Mouse (Mus musculus) neural tube, embryonic 15.5 days (tissue): Measurements from ENCODE around the gene Fosl2. TPM values are rescaled to one million over a fixed set of nuclear protein-coding genes. Genes with fewer than 3 reads are reported as not detected.
"Not testable (repeated sequence)": the region's sequence is repeated elsewhere in the genome, so short reads cannot be mapped to it uniquely, and the experiment has no call there.

Source experiments
- ATAC-seq: fragments of 200-750 bp; cut with Nextera tagmentation; 2 replicates; pipeline ENCODE4 v1.8.0; 2017; ENCODE audit warnings: mild to moderate bottlenecking, moderate TSS enrichment, moderate library complexity; ENCODE audit not compliant: low FRiP score
- H3K27ac ChIP-seq: fragments of 300-500 bp; sonication (generic); replicated peaks from 2 replicates; pipeline ENCODE4 v1.5.1; 2015; ENCODE audit warnings: mild to moderate bottlenecking, inconsistent platforms
- H3K27me3 ChIP-seq: fragments of 300-500 bp; sonication (generic); replicated peaks from 2 replicates; pipeline ENCODE4 v1.6.1; 2015; ENCODE audit warnings: inconsistent platforms
- H3K36me3 ChIP-seq: fragments of 300-500 bp; sonication (generic); 2 replicates; pipeline ENCODE4 v1.6.1; 2015; ENCODE audit warnings: inconsistent platforms
- H3K4me1 ChIP-seq: fragments of 300-500 bp; sonication (generic); 2 replicates; pipeline ENCODE4 v1.6.1; 2015; ENCODE audit warnings: inconsistent platforms
- H3K4me2 ChIP-seq: fragments of 300-500 bp; sonication (generic); 2 replicates; pipeline ENCODE4 v1.6.1; 2015; ENCODE audit warnings: inconsistent platforms, mild to moderate bottlenecking, moderate library complexity
- H3K4me3 ChIP-seq: fragments of 300-500 bp; sonication (generic); replicated peaks from 2 replicates; pipeline ENCODE4 v1.5.1; 2015; ENCODE audit warnings: mild to moderate bottlenecking, inconsistent platforms
- H3K9ac ChIP-seq: fragments of 300-500 bp; sonication (generic); replicated peaks from 2 replicates; pipeline ENCODE4 v1.6.1; 2015; ENCODE audit warnings: mild to moderate bottlenecking, inconsistent platforms
- H3K9me3 ChIP-seq: fragments of 300-500 bp; sonication (generic); replicated peaks from 2 replicates; pipeline ENCODE4 v1.6.1; 2016; ENCODE audit warnings: inconsistent platforms
- WGBS: fragments of 180-500 bp; shearing (Covaris S2); methylation state at CpG from one replicate; pipeline ENCODE4 v1.1.7; 2015; ENCODE audit warnings: mixed read lengths; 5-methylcytosine and 5-hydroxymethylcytosine counted together
- polyA plus RNA-seq: library from polyadenylated mRNA; unstranded; fragments of >200 nt; fragmentation: Nextera tagmentation; extraction: Ambion mirVana; gene quantifications from 2 replicates; pipeline ENCODE4 v1.2.1, GENCODE M21; 2015

Fosl2 gene
- polyA plus RNA-seq, 1 experiment from 2014 or later = 0.72 TPM

DNA sequence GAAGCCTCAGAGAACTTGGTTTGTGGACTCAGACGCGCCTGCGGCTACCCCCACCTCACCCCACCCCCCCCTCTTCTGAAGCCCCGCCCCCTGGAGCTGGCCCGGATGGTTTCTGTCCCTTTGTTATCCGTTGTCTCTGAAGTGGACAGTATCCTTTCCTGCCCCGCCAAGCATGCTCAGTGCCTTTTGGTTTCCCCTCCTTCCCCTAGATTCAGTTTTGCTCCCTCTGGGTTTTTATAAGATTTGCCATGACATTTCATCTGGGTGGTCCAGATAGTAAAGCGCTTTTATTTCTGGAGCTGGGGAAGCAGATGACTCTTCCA is 17.8 kb downstream of the Fosl2 start:
- 0 out of 2 replicates have a peak overlapping the region, but pooled peaks have one; percentile 9 for H3K4me3 ChIP-seq
- no peak overlapping the region for H3K27ac ChIP-seq
- 10% methylated on average over 8 of the region's 8 CpGs for WGBS
- H3K9me3 ChIP-seq = no peaks in the 10 kb centered on the region
- H3K36me3 ChIP-seq = no peaks in the 10 kb centered on the region
- H3K27me3 ChIP-seq = no peaks in the 10 kb centered on the region
- peaks cover 6% of the 10 kb centered on the region for H3K4me1 ChIP-seq
- H3K9ac ChIP-seq = 0 out of 2 replicates have a peak overlapping the region, but pooled peaks have one; percentile 1
- ATAC-seq = no peak
- H3K4me2 ChIP-seq = peak overlapping the region; percentile 48

DNA sequence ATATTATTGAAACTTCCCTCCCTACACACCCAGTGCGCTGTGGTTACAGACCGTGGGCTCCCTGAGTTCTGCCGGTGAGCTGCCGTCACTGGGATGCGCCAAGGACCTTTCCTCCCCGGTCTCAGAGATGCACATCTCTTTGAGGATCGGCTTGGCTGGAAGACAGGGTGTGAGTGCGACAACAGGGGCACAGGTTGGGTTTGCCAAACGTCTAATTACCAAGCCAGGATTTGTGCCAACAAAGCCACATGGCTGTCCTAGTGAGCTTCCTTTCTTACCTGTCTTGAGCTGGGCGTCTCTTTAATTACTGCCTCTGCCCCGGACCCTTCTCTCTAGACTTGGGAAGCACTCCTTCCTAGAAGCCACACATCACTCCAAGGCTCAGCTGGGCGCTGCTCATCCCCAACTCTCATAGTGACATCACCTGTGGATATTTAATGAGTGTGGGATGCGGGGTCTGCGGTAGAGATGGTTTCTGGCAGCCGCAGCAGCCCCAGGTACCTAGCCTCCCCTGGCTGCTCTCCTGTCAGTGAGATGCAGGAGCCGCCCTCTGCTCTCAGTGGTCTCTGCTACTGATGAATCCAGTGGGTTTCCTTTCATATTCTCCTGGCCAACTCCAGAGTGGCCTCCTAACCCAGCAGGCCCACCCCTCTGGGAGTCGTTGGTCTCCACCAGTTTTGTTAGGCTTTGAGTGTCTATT is 18.3 kb downstream of the Fosl2 start:
- H3K4me3 ChIP-seq = 0 out of 2 replicates have a peak overlapping the region, but pooled peaks have one; percentile 9
- no peaks in the 10 kb centered on the region for H3K36me3 ChIP-seq
- no peak for ATAC-seq
- H3K27ac ChIP-seq = no peak overlapping the region
- H3K4me2 ChIP-seq = peak overlapping the region; percentile 48
- 60% methylated on average over 17 of the region's 17 CpGs for WGBS
- no peak overlapping the region for H3K9ac ChIP-seq
- peaks cover 6% of the 10 kb centered on the region for H3K4me1 ChIP-seq
- H3K9me3 ChIP-seq = no peaks in the 10 kb centered on the region
- no peaks in the 10 kb centered on the region for H3K27me3 ChIP-seq

DNA sequence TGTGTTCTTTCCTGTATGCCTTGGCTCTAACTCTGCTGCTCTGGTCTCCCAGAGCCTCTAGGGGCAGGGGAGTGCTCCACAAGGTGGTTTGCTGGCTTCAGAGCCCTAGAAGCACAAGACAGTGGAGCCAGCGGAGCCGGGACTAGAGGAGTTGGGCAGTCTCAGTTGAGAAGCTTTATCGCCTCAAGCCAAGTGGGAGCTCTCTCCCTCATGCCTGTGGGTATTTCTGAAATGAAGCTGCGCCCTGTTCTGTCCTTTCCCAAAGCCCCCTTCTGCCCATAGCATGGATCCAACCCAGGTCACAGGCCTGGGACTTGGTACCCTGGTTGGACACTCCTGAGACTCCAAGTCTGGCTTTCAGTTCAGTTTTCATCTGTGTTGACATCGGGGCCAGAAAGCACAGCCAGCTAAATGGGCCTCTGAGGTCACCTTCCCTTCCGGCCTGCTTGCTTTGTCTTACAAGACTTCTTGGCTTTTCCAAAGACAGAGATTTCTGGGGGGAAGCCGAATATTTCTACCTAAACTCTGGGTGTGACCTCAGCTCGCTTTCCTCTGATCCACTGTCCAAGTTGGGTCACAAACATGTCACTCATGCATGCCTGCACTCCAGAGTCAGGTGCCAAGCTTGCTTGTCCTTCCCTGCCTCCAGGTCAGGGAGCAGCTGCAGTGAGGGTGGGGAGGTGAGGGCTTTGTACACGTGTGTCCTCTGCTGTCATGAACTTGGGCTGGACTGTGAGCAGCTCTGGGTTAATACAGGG is 19.5 kb downstream of the Fosl2 start:
- Histone ChIP-seq H3K27ac (no peak overlapping the region), H3K4me2 (no peak overlapping the region), H3K9ac (no peak overlapping the region), H3K4me1 (peaks cover 6% of the 10 kb centered on the region), H3K4me3 (no peak overlapping the region), H3K9me3 (no peaks in the 10 kb centered on the region), H3K27me3 (no peaks in the 10 kb centered on the region), H3K36me3 (no peaks in the 10 kb centered on the region)
- 87% methylated on average over 9 of the region's 9 CpGs for WGBS
- ATAC-seq = no peak

DNA sequence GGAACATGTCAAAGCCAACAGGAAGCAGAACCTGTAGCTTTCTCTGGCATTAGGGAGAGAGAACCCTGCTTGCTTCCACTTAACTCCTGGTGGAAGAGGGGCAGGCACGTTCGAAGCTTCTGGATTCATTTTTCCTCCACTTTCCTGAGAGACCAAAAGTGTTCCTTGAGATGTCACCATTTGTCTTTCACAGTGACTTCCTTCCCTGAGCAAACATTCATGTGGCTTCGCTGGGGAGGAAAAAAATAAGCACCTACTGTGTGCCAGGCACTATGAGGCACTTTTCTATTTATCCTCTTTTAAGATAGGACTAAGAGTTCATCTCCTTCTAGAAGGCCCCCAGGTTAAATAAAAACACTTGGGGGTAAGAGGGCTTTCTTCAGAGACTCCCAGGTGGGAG is 20.3 kb downstream of the Fosl2 start:
- H3K27me3 ChIP-seq = no peaks in the 10 kb centered on the region
- H3K4me3 ChIP-seq = no peak overlapping the region
- H3K27ac ChIP-seq = no peak overlapping the region
- H3K36me3 ChIP-seq = no peaks in the 10 kb centered on the region
- no peak overlapping the region for H3K9ac ChIP-seq
- H3K4me2 ChIP-seq = no peak overlapping the region
- H3K9me3 ChIP-seq = no peaks in the 10 kb centered on the region
- WGBS = 91% methylated on average over 3 of the region's 3 CpGs
- H3K4me1 ChIP-seq = peaks cover 6% of the 10 kb centered on the region
- ATAC-seq = no peak

DNA sequence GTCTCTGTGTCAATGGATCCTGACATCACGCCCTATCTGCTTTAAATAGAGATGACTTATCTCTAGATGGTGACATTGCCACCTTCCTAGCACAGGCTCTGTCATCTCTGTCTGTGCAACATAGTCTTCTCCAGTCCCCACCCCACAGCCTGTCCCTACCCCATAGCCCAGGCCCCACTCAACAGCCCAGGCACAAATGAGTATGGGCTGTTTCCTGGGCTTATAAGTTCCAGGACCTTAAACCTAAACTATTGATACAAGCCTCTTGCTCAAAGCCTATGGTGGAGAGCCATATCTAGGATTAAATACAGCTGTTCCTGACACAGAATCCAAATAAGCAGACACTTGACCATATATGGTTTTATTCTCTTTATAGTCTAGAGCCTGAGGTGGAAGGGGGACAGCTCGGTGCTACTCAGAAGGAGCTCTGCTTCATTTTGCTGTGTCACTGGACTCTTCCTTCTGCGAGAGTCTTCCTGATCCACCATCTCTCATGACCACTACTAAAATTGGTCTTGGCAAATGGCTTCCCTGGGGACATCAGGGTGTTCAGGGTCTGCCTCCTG is 28.0 kb downstream of the Fosl2 start:
- Histone ChIP-seq H3K27me3 (no peaks in the 10 kb centered on the region), H3K36me3 (no peaks in the 10 kb centered on the region), H3K27ac (no peak overlapping the region), H3K4me3 (no peak overlapping the region), H3K9ac (no peak overlapping the region), H3K9me3 (no peaks in the 10 kb centered on the region), H3K4me1 (no peaks in the 10 kb centered on the region), H3K4me2 (no peak overlapping the region)
- 93% methylated on average over 3 of the region's 3 CpGs for WGBS
- ATAC-seq = no peak

DNA sequence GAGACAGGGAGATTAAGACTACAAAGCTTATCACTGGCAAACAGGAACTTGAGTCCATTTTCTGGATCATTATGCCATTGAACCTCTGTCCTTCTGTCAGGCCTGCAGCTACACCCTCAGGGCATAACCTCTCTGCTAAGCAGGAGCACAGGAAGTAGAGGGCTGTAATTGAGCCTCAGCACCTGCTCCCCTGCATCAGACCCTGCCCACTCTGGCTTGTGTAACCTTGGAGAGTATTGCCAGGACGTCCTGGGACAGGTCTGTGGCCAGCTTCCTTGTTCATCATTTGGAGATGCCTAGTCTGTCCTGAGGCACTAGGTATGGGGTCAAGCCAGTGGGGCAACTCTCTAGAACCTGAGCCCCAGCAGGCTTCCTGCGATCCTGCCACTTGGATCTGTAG is 36.6 kb downstream of the Fosl2 start:
- H3K36me3 ChIP-seq = no peaks in the 10 kb centered on the region
- H3K27me3 ChIP-seq = no peaks in the 10 kb centered on the region; the same call in 1 of the 2 replicates
- no peak overlapping the region for H3K4me2 ChIP-seq
- H3K9me3 ChIP-seq = no peaks in the 10 kb centered on the region
- H3K9ac ChIP-seq = no peak overlapping the region
- ATAC-seq = no peak
- no peak overlapping the region for H3K27ac ChIP-seq
- no peaks in the 10 kb centered on the region for H3K4me1 ChIP-seq
- WGBS = 86% methylated on average over 2 of the region's 2 CpGs
- H3K4me3 ChIP-seq = no peak overlapping the region

DNA sequence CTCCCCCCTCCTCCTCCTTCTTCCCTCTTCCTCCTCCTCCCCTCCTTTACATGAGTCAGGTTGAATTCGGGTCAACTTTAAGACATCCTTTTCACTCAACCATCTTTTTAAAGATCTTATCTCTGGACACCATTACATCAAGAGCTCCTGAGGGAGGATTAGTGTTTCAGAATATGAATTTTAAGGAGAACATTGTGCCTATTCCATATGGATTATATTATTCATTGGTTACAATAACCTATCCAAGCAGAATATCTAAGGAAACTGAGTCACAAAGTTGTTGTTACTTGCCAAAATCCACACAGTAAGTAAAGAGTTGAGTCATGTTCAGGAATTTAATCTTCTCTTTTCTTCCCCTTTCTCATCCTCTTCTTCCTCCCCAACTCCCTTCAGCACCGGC is 41.2 kb downstream of the Fosl2 start:
- Histone ChIP-seq H3K36me3 (no peaks in the 10 kb centered on the region), H3K4me1 (no peaks in the 10 kb centered on the region), H3K4me2 (no peak overlapping the region), H3K27ac (no peak overlapping the region), H3K9ac (no peak overlapping the region), H3K4me3 (no peak overlapping the region), H3K27me3 (no peaks in the 10 kb centered on the region; the same call in 1 of the 2 replicates), H3K9me3 (no peaks in the 10 kb centered on the region)
- WGBS = 92% methylated on average over 2 of the region's 2 CpGs
- ATAC-seq = no peak

DNA sequence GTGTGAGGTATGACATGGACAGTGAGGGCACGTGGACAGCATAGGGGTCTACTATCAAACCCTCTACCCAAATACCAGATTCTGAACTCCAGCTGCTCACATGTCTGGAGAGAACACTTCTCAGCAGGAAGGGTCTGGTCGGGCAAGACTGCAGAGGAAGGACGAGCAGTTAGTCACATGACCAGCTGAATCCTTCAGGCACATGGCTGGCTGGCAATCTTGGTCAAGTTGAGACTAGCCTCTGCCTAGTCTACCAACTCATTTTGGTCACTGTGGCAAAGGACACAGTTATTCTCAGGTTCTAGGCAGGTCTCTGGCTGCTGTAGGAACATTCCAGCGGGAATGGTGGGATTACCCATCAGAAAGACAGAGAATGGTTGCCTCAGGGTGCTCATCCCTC is 42.1 kb downstream of the Fosl2 start:
- Histone ChIP-seq H3K36me3 (no peaks in the 10 kb centered on the region), H3K4me1 (no peaks in the 10 kb centered on the region), H3K27me3 (no peaks in the 10 kb centered on the region; the same call in 1 of the 2 replicates), H3K9me3 (no peaks in the 10 kb centered on the region), H3K27ac (no peak overlapping the region), H3K4me3 (no peak overlapping the region), H3K9ac (no peak overlapping the region), H3K4me2 (no peak overlapping the region)
- 81% methylated on average over 4 of the region's 4 CpGs for WGBS
- ATAC-seq = no peak

DNA sequence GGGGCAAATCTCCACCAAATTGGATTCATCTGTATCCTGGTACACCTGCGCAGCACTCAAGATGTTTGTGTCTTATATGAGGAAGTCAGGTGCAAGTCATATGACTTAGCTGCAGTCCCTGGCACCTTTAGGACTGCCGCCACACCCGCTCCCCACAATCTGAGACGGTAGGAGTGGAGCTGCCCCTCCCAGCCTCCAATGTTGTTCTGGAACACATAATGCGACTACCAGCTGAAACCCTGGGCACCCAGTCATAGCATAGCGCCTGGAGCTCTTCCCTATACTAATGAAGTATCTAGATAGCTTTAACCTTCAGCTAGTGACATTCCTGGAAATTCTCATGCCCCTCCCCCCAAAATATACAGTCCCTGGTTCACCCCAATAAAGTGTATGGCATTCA is 43.1 kb downstream of the Fosl2 start:
- ATAC-seq, H3K9me3 ChIP-seq, H3K27ac ChIP-seq, H3K9ac ChIP-seq, H3K4me1 ChIP-seq, H3K27me3 ChIP-seq, H3K4me3 ChIP-seq, H3K4me2 ChIP-seq, H3K36me3 ChIP-seq: not testable (repeated sequence)
- WGBS = 84% methylated on average over 5 of the region's 6 CpGs

DNA sequence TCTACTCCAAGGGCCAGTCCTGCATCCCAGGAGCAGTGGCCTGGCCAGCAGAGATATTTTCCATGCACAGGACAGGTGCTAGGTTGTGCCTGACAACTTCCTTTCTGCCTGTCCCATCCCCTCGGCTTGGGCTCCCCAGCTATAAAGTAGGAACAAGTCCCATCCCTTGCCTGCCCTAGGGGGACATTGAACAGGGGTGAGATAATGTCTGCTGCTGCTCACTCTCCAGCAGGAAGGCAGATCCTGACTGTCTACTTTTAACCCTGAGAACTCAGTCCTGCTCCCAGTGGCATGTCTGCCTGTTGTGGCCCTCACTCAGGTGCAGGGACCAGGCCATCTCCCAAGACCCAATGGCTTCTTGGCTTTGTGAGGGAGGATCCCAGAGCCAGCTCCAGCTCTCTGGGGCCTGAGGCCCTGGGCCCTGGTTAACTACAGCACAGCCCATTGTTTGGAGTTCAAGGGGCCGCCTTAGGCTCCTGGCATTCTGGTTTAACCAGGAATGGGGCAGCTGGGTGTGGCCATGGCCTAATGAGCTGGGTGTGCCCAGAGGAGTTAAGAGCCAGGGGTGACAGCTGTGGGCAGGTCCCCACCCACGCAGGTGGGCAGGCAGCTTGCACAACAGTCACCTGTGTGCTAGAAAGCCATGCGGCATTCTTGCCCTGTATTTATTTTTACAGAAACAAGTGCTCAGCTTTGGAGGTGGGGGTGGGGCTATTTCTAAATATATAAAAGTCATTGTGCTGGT is 47.5 kb downstream of the Fosl2 start:
- no peak for ATAC-seq
- H3K4me3 ChIP-seq = no peak overlapping the region
- no peaks in the 10 kb centered on the region for H3K36me3 ChIP-seq
- no peak overlapping the region for H3K27ac ChIP-seq
- no peak overlapping the region for H3K9ac ChIP-seq
- WGBS = 67% methylated on average over 4 of the region's 4 CpGs
- H3K27me3 ChIP-seq = no peaks in the 10 kb centered on the region
- no peaks in the 10 kb centered on the region for H3K4me1 ChIP-seq
- no peaks in the 10 kb centered on the region for H3K9me3 ChIP-seq
- no peak overlapping the region for H3K4me2 ChIP-seq

DNA sequence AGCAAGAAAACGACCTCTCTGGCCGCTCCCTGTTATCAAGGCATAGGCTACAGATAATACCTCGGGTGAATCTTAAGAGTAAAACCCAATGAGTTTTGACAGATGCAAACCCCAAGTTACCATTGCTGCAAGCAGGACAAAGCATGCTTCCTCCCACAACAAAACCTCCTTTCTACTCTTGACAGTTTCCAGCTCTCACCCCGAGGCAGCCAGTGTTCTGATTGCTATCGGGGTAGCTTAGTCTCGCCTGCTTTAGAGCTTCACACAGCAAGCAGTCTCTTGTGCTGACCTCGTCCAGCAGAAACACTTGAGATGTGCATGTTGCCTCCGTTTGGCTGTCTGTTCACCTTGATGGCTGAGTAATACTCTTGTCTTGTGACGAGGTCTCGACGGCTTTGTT is 52.1 kb downstream of the Fosl2 start:
- H3K4me3 ChIP-seq = no peak overlapping the region
- no peaks in the 10 kb centered on the region for H3K27me3 ChIP-seq
- H3K9me3 ChIP-seq = no peaks in the 10 kb centered on the region
- WGBS = 63% methylated on average over 11 of the region's 11 CpGs
- no peak overlapping the region for H3K27ac ChIP-seq
- H3K4me2 ChIP-seq = no peak overlapping the region
- H3K4me1 ChIP-seq = no peaks in the 10 kb centered on the region
- no peaks in the 10 kb centered on the region for H3K36me3 ChIP-seq
- no peak for ATAC-seq
- no peak overlapping the region for H3K9ac ChIP-seq
